Mouse (Mus musculus): ENCODE measurements around the gene Lgals8. TPM values are rescaled to one million over a fixed set of nuclear protein-coding genes. Genes with fewer than 3 reads are reported as not detected.
"Not testable (repeated sequence)": the region's sequence is repeated elsewhere in the genome, so short reads cannot be mapped to it uniquely, and the experiment has no call there.

The Lgals8 gene
- 10 to 100 TPM; 33.9 to 36.4 TPM for total RNA-seq (2021)

DNA sequence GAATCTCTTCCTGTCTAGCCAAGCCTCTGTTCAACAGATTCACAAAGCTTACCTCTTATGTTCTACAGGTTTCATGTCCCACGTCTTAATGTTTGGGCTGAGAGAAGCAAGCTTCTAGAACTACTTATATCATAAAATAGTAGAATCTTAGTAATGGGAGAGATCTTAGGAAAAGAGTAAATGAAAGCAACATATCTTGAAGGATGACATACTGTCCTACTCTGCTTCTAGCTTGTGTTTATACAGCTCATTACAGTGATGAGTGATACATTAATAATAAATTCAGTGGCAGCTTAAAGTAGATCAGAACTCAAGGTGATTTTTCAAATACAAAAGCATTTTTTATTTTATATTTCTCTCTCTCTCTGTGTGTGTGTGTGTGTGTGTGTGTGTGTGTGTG, at the start of gene Lgals8:
TSS of gene Lgals8 (minus strand) at position 101 of the 400 bp plus-strand sequence.
- DNase-seq = no peak

DNA sequence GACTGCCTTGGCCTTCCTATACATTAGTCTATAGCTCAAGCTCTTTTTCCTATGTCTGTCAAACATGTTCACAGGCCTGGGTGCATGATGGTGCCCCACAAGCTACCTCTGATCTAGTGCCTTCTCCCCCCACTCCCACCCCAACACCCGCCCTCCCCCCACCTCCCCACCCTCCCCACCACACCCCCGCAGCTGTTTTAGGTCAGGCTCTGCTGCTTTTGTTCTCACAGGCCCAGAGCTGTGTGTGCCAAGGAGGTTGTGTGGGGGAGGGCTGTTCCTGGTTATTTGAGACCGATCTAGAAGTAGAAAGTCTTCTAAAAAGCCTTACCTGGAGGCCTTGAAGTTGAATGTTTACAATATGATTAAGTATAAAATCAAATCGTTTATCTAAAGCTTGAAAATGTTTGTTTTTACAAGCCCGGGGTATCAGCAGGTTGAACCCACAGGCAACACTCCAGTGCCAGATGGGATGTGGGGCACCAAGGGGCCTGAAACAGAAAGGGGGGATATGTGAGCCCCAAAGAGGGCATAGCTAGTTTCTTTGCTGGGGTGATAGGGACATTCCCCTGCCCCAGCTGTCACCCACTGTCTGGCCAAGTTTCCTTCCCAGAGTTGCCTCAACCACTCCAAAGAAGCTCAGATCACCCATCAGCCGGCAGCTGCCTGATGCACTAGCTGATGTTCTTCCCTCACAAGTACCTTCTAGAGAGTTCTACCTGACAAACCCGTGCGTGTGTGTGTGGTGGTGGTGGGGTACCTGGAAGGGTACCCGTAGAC, 46.6 kb upstream of the Lgals8 start:
- DNase-seq = no peak

DNA sequence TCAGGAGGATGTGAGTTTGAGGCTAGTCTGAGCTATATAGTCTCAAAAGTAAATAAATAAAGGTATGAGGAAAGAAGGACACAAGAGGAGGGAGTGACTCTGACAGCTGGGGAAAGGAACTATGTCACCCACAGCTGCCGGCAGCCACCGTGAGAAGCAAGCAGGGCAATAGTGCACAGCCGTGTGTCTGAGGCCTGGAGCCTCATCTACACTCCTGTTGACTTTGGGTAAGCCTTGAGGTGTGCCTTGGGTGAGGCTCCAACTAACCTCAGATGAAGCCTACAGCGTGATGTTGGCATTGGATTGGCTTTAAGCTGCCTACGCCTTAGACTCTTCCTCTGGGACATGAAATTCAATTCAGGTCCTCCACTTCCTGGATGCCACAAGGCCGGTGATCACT, 45.3 kb upstream of the Lgals8 start:
- DNase-seq = no peak

DNA sequence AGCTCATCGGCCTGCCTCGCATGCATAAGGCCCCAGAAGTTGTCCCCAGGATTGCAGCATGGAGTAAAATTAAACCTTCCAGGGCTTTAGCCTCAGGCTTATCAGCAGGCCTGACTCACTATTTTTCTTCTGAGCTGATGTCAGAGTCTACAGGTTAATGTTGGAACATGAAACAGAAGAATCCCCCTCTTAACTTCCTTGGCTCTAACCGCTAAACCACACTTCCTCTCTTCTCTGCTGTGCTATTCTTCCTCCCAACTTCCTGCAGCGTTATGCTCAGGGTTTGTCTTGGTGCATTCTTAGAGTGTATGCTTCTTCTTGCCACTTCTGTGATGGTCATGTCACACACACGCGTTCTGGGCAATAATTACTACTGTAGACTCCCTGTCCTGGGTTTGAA, 42.7 kb upstream of the Lgals8 start:
- no peak for DNase-seq

DNA sequence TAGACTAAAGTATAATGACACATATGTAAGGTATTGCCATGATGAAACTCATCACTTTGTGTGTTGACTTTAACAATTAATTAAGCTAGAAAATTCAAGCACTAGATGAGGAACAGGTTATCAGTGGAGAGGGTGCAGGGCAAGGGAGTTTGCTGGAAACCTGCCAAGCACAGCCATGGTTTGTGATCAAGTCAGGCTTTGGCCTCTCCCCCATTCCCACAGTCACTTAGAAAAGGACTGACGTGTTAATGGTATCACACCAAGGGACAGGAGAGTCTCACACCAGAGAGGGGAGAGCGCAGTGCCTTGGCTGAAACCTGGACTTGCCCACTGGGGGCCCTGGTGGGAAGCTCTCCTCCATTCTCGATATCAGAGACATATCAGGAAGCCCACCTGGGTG, 40.6 kb upstream of the Lgals8 start:
- no peak for DNase-seq

DNA sequence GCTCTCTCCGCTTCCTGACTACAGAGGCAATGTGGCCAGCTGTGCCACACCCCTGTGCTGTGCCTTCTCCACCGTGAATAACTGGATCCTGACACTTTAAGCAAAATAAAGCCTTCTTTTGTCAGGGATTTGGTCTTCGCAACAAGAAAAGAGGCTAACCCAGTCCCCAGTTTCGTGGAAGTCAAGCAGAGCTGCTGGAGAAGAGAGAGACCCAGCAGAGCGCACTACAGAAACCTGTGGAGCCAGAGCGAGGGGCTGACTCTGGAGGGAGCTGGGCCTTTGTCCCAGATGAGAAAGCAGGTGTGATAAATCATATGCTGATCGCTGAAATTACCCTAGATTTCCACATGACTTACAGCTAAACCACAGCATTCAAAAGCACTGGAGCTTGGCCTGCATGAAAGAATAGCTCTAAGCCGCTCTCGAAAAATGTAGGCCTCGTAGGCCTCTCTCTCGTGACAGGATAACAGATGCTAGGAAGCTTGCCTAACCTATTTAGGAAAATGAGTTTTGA, 38.6 kb upstream of the Lgals8 start:
- no peak for DNase-seq

DNA sequence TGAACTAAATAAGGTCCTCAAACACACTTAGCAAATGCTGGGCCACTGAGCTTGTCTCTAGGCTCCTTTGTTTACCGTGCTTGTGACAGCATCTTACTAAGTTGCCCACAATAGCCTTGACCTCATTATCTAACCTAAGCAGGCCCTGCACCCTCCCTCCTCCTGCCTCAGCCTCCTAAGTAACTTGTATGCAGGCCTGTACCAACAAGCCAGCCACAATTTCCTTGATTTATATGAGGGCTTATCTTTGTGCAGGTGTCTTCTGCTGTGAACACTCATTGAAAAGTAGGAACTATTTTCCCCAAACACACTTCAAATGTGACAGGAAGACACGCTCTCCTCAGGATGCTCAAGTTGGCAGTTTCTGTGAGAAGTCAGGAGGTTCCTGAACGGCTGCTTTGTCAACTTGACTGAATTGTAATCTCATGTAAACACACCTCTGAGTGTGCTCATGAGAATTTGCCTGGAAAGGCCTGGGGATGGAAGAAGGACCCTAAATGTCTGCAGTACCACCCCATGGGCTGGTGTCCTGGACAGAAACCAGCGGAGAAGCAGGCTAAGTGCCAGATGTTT, 38.0 kb upstream of the Lgals8 start:
- DNase-seq = no peak

DNA sequence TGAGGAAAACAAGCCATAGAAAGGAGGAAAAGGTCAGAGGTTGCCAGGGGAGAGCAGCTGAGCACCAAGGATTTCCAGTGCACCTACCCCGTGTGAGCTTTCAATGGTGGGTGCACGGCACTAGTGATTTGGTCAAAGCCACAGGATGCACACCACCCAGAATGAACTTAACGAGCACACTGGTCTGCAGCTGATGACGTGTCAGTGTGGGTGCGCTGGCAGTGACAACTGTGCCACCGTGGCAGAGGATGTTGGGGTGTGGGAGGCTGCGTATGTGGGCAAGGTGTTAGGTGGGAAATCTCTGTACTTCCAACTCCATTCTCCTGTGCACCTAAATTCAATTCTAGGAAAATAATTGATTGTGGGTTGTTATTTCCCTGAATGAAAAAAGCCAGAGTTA, 34.4 kb upstream of the Lgals8 start:
- no peak for DNase-seq

DNA sequence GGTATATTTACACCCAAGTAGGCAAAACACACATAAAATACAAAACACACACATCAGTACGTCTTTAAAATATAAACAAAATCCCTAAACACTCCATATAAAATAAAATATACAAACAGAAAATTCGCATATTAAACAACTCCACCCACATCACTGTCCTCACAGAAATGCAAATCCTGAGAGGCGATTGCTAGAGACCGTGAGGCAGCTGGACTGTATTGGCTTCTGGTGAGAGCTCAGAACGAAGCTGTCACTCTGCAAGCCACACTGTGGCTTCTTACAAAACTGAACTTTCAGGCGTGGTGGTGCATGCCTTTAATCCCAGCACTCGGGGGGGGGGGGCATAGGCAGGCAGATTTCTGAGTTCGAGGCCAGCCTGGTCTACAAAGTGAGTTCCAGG, 33.1 kb upstream of the Lgals8 start:
- no peak for DNase-seq

DNA sequence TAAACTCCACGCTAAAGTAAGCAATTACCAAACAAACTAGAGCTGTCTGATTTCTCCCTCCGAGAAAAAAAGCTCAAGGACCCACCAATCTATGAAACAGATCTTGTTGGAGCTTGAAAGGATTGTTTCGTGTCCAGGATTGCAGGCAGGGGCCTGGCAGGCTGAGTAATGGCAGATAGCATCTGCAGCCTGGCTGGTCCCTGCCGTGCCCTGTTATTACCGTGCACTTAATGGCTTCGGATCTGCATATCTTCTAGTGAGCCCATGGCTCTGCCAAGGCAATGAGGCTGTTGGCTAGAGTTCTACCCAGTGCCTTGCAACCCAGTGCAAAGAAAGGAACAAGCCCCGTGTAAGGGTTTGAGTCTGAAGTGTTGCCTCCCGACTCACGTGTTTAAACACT, 30.0 kb upstream of the Lgals8 start:
- no peak for DNase-seq

DNA sequence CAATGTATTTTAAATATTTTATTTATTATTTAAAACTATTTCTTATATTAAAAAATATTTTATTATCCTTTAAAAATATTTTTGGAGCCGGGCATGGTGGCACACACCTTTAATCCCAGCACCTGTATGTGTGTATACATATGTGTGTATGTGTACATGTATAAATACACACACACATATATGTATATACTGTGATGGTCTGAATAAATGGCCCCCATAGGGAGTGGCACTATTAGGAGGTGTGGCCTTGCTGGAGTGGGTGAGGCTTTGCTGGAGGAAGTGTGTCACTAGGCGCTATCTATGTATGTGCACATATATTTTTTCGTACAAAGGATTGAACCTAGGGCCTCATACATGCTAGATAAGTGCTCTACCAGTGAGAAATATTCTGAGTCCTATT, 27.8 kb upstream of the Lgals8 start:
- DNase-seq = no peak

DNA sequence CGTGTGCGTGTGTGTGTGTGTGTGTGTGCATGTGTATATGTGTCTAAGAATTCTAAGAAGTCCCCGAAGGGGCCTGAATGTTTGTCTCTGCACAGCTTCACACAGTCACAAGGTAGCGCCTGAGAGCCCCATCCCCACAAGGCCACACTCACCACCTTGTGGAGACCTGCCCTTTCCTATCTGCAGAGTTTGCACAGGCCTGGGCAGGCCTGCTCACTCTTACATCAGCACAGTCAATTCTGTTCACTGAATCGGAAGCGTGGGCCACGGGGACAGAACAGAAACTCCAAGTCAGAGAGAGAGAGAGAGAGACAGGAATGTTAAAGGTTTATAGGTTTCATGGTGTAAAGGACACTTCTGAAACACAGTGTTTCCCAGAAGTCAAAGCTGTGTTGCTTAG, 20.9 kb upstream of the Lgals8 start:
- DNase-seq = no peak

DNA sequence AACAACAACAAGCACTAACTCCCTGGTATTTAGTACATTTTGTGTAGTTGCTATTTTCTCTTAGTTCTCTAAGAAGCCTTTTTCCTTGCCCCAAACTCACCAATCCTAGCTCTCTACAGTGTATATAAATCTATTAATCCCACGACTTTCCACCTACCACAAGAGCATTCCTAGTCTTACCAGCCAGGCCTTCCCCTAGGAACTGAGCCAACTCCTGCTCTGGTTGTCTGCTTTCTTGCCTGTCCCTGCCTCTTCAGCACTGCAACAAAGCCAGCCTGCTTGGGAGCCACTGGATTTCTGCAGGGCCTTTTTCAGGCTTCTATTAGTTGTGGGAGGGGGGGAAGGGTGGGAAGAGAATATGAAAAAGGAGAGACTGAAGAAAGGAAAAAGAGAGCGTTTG, 20.5 kb upstream of the Lgals8 start:
- no peak for DNase-seq

DNA sequence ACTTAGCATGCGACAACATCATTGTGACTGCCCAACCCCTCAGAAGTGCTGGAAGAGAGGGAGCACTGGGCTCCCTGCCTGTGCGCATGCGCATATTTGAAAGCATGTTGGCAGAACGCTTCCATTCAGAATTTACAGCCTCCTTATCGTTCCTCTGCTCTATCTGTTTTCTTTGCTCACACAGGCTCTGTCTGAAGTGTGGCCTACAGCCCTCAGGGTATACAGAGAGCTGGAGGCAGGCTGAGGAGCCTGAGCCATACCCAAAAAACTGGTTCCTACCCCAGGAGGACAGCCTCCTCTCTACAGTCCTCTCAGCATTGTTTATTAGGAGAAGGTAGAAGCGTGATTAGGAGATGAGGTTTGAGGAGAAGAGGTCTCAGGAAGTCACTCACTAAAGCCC, 15.1 kb upstream of the Lgals8 start:
- no peak for DNase-seq

DNA sequence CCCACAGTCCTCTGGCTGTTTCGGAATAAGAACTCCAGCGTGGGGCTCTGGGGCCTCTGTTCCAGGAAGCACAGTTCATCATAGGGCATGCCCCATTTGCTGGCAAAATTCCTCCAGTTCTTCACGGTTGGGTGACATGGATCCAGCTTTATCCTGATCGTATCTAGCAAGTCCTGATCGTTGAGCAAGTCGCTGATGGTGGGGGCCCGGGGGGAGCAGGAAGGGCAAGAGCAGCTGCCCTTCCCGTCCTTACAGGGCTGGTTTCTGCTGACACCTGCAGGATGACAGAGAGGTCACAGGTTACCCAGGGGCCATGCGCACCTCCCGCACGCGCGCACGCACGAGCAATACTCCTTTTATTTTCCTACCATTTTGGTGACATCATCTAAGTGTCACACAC, 13.6 kb upstream of the Lgals8 start:
- no peak for DNase-seq

DNA sequence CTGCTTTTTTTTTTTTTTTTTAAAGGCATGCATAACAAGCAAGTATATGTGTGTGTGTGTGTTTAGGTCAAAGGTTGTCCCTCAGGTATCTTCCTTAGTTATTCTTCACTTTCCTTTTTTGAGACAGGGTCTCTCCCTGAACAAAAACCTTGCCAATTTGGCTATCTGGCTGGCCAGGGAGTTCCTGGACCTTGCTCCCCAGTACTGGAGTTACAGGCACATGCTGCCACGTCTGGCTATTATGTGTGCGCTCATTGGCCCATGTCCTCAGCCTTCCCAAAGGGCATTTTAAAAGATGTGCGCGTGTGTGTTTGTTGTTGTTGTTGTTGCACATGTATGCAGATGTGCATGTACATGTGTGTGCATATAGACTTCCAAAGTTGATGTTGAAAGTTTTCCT, 12.1 kb upstream of the Lgals8 start:
- DNase-seq = no peak

DNA sequence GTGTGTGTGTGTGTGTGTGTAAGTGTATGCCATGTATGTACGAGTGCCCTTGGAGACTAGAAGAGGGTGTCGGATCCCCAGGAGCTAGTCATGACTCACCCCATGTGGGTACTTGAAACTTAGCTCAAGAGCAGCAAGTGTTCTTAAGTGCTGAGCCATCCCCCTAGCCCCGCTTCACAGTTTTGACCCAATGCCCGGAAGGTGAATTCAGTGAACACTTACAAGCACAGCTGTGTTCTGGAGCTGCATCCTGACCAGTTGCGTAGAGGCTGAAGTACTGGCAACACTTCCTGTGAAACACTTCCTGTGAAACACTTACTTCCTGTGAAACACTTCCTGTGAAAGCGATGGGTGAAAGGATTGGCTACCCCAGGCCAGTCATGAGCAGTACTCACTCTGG, 10.5 kb upstream of the Lgals8 start:
- no peak for DNase-seq

DNA sequence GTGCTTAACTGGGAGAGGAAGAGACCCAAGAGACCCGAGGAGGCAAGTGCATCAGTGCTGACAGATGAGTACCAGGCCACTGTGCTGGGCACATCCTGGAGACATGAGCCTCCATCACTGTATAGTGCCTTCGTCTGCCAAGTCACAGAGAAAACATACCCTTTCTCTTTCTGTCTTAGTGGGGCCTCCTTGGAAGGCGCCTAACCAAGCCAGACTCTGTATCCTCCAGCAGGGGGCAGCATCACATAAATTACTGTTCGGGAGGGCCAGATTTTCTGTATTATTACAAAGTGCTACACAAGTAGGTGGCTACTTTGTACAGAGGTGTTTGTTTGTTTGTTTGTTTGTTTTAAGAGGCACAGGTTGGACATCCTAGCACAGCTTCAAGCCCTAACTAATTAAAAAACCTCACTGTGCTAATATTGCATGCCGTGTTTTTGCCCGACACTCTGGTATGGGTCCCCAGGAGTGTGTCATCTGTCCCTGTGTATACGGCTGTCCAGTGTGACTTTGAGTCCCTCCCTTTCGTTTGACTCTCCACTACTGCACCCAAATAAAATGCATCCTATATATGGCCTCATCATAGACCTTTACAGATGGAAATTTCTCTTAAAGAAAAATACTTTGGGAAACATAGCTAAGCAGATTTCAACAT, 9.1 kb upstream of the Lgals8 start:
- peak; percentile 59 to 69 for DNase-seq

DNA sequence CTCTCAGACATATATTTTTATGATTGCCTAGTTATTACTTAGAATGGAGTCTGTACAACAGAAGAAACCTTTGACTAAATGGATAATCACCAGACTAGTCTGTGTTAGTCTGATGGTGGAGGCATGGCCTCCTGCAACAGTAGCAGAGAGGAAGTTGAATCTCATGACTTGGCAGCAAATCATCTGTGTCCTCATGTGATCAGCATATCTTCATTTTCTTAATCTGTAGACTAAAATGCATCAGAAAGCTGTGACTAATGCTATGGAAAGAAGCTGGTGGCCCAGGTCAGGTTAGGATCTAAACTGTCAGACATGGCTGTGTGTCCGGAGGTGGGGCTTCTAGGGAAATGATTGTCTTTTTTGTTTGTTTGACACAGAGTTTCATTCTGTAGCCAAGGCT, 3.7 kb upstream of the Lgals8 start:
- DNase-seq = no peak

DNA sequence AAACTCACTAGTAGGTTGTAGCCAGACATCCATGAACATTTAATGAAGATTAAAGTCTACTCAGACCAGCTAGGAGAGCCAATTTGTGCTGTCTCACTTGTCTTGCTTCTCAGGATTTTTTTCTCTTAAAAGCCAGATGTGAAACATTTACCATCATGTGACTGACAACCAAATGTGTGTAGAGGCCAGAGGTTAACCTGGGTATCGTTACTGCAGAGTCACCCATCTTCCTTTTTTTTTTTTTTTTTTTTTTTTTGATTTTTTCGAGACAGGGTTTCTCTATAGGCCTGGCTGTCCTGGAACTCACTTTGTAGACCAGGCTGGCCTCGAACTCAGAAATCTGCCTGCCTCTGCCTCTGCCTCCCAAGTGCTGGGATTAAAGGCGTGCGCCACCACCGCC, 585 bp downstream of the Lgals8 start:
- not testable (repeated sequence) for DNase-seq

DNA sequence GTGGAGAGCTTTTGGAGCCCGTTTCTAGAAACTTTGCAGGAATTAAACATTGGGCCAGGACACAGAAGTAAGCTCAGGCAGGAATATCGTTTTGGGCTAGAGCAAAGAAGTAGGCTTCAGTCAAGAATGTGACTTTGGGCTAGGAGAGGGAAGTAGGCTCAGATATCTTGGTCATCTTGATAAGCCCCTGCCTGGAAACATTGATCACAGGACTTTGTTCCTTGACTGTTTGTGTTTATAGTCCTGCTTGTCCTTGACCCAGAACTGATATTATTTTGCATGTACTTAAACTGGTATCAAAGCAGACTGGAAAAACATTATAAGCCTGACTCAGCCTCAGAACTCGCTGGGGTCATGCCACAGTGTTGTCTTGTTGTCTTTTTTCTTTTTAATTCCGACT, 2.1 kb downstream of the Lgals8 start:
- DNase-seq = no peak

DNA sequence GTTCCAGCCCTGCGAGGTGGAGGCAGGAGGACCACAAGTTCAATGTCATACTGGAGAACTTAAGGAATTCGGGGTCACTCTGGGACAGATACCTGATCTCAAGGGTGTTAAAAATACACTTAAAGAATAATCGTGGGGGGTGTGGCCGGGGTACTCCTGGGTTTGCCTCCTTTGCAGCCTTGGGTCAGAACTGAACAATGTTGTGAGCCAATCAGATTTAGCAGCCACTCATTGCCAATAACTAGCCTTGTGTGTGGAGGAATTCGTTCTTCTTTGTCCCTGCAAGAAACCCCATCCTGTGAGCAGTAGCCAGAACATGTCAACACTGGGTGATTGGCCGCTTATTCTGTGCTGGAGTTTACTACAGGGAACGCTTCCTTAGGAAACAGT, 3.0 kb downstream of the Lgals8 start:
- DNase-seq = no peak

DNA sequence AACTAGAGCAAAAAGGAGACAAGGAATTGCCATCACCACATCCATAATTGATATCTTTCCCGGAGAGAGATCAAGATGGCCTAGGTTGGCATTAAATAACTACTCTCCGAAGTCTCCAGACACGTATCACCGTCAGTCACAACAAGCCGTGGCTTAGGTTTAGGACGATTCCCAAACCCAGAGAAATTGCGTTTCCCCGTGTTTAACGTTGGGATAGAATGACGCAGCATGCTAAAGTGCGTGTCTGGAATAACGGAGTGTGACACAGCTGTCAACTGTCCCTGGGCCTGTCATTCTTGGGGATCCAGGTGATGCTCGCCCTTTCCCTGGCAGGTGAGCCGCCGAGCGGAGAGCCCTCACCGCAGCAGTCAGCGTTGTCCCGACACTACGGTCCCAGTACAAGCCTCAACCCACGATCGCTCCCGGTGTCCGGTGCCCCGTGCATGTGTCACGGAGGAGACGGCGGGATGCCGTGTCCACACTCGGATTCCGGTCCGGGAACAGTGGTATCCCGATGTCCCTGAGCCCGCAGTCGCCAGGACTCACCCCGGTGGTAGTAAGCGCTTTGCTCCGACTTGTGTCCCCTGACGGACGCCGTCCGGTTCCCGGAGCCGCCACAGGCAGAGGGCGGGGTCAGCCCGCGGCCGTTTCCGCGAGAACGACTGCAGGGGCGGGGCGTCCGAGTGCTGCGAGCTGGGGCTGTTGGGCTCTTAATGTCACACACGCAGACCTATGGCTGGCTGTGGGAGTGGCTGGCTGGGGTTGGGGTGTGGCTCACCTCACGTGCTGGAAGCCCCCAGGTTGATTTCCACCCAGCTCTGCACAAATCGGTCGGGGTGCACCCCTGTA, 3.6 kb downstream of the Lgals8 start:
- peak; percentile 89 for DNase-seq

Data from layer of hippocampus, postnatal 36 days (tissue).